In the genomic region with DNA sequence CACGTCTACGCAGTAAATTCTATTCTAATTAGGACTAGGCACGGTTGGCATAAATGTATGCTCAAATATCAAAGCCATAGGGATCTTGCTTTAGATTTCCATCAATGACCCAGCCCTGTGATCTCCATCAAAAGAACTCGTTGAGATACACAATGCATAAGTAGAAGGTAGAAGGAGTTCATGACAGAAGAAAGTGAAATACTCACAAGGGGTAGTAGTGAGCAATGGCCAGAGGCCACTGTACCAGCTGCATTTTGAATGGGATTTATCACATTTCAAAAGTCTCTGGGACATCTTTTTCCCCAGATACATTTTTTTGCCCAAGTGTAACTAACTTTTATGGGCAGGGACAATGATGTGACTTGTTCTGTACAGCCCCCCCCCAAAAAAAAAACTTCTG, we compare ENCODE assay signal across 20 mouse cellular contexts.
DNase-seq lines count a peak whose midpoint lies in the region; ATAC-seq and TF ChIP-seq lines count a peak whose summit lies in the region.
"Had no signal": no experiment of that assay in that cellular context is flagged by ENCODE, and none has a peak within 500 bp of the region (broad histone marks: within the 10 kb centered on the region; RNA-seq: fewer than 3 reads in every experiment).

No protein-coding gene starts in this region.

- H3K9me3 ChIP-seq in intestine, embryonic 15.5 days = no peaks in the 10 kb centered on the region
- no peaks in the 10 kb centered on the region for H3K9me3 ChIP-seq in intestine, embryonic 16.5 days (ENCODE audit: control insufficient read depth, low read length)
- H3K9me3 ChIP-seq: embryonic facial prominence, embryonic 13.5 days; embryonic facial prominence, embryonic 15.5 days; forebrain, embryonic 10.5 days; forebrain, embryonic 12.5 days had no signal

- ATAC-seq in intestine, embryonic 15.5 days = peak; percentile 59; the same call in 1 of the 2 replicates
- peak; percentile 52; the same call in 1 of the 2 replicates for ATAC-seq in intestine, embryonic 16.5 days
- no peak for ATAC-seq in megakaryocyte, adult 5-6 weeks (ENCODE audit: poor library complexity, severe bottlenecking)
- ATAC-seq: forebrain, embryonic 14.5 days; forebrain, embryonic 16.5 days had no signal

- no peak for DNase-seq in cerebellum, postnatal 14 days
- DNase-seq: adrenal gland, adult 2 months; adrenal gland, postnatal 10 days; adrenal gland, postnatal 25 days; cerebellum, adult 11 months; cerebellum, adult 18-20 months; cerebellum, adult 8-10 months; cerebellum, adult 9-11 months; cerebellum, postnatal 25 days had no signal

- TF ChIP-seq CTCF in small intestine, adult 2 months (IDR thresholded peaks at IDR 0.05; ENCODE audit: extremely low read depth, insufficient read length, insufficient replicate concordance, low read depth, low read length) = no peak

- no peaks in the 10 kb centered on the region for H3K4me1 ChIP-seq in intestine, embryonic 15.5 days (replicated peaks)
- no peaks in the 10 kb centered on the region; the same call in 1 of the 2 replicates for H3K4me1 ChIP-seq in intestine, embryonic 16.5 days (ENCODE audit: control insufficient read depth, insufficient read depth, low read length)
- peaks cover 6% of the 10 kb centered on the region; the same call in 1 of the 2 replicates for H3K4me1 ChIP-seq in small intestine, adult 2 months (ENCODE audit: control insufficient read depth, insufficient read depth, insufficient read length, low read length)
- H3K4me1 ChIP-seq: embryonic facial prominence, embryonic 13.5 days; embryonic facial prominence, embryonic 15.5 days; forebrain, embryonic 10.5 days; forebrain, embryonic 12.5 days had no signal

- no peak overlapping the region for H3K27ac ChIP-seq in intestine, embryonic 15.5 days
- peak overlapping the region; percentile 37 for H3K27ac ChIP-seq in intestine, embryonic 16.5 days (ENCODE audit: low read length)
- H3K27ac ChIP-seq in small intestine, adult 2 months (ENCODE audit: insufficient read depth, low read depth, low read length) = peak overlapping the region; percentile 41; the same call in 1 of the 2 replicates
- H3K27ac ChIP-seq: embryonic facial prominence, embryonic 13.5 days; embryonic facial prominence, embryonic 15.5 days; forebrain, embryonic 10.5 days; forebrain, embryonic 12.5 days had no signal

- TF ChIP-seq POLR2A in small intestine, adult 2 months (IDR thresholded peaks at IDR 0.05; ENCODE audit: low read depth, low read length) = no peak

- no peaks in the 10 kb centered on the region for H3K27me3 ChIP-seq in intestine, embryonic 15.5 days (replicated peaks)
- H3K27me3 ChIP-seq in intestine, embryonic 16.5 days (replicated peaks; ENCODE audit: control insufficient read depth, insufficient read depth, low read length) = no peaks in the 10 kb centered on the region
- H3K27me3 ChIP-seq in small intestine, adult 2 months (ENCODE audit: control insufficient read depth, insufficient read depth, low read length) = no peaks in the 10 kb centered on the region
- H3K27me3 ChIP-seq: embryonic facial prominence, embryonic 13.5 days; embryonic facial prominence, embryonic 15.5 days; forebrain, embryonic 12.5 days had no signal

- 89% methylated on average over 4 of the region's 4 CpGs for WGBS in intestine, embryonic 15.5 days
- WGBS in intestine, embryonic 16.5 days = 85% methylated on average over 4 of the region's 4 CpGs
- WGBS in small intestine, adult 2 months = 86% methylated on average over 4 of the region's 4 CpGs

- no peak overlapping the region for H3K4me2 ChIP-seq in intestine, embryonic 15.5 days (replicated peaks)
- H3K4me2 ChIP-seq in intestine, embryonic 16.5 days (ENCODE audit: low read depth, low read length) = no peak overlapping the region
- H3K4me2 ChIP-seq: embryonic facial prominence, embryonic 13.5 days; embryonic facial prominence, embryonic 15.5 days; forebrain, embryonic 12.5 days had no signal

- no peaks in the 10 kb centered on the region for H3K36me3 ChIP-seq in intestine, embryonic 15.5 days
- H3K36me3 ChIP-seq in intestine, embryonic 16.5 days (ENCODE audit: control insufficient read depth, insufficient read depth, low read length) = no peaks in the 10 kb centered on the region
- H3K36me3 ChIP-seq in small intestine, adult 2 months (ENCODE audit: control insufficient read depth, insufficient read depth, low read length) = no peaks in the 10 kb centered on the region
- H3K36me3 ChIP-seq: embryonic facial prominence, embryonic 13.5 days; embryonic facial prominence, embryonic 15.5 days; forebrain, embryonic 10.5 days; forebrain, embryonic 12.5 days had no signal

- H3K4me3 ChIP-seq in intestine, embryonic 15.5 days (replicated peaks) = no peak overlapping the region
- no peak overlapping the region for H3K4me3 ChIP-seq in intestine, embryonic 16.5 days (ENCODE audit: low read length)
- H3K4me3 ChIP-seq in small intestine, adult 2 months (ENCODE audit: low read depth, low read length) = no peak overlapping the region
- H3K4me3 ChIP-seq: embryonic facial prominence, embryonic 13.5 days; embryonic facial prominence, embryonic 15.5 days; erythroblast, embryonic 14.5 days; forebrain, embryonic 10.5 days; forebrain, embryonic 12.5 days had no signal

- no peak overlapping the region for H3K9ac ChIP-seq in intestine, embryonic 15.5 days
- H3K9ac ChIP-seq in intestine, embryonic 16.5 days (ENCODE audit: low read depth, low read length) = no peak overlapping the region
- H3K9ac ChIP-seq: embryonic facial prominence, embryonic 13.5 days; embryonic facial prominence, embryonic 15.5 days; forebrain, embryonic 12.5 days had no signal
